Mouse (Mus musculus): ENCODE measurements at regions not wholly inside any gene's neighbourhood (a gene's known extent, or its start where the extent isn't known, plus 50 kb on each side); places are given as distances from the start of the nearest gene placed in this dataset.

DNA sequence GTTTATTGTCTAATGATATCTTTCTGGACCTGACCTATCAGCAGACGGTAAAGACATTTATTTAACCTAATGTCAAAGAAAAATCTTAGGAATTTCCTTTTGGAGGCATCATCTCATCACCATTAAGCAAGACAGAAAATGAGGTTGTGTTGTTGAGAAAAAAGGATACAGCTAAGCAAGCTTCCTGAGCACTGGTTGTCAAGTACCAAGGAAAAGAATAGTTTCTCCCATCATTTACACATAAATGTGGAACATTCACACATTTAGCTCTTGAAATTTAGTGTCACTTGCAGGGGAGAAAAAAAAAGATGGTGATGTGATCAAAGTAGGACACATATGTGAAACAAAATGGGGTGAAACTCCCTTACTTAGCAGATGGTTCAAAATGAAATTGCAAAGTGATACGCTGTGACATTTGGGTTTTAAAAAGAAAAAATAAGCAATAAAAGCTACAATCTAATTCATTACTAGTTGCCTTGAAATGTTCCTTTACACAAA is 157.7 kb upstream of the 1700009N14Rik start:
- DNase-seq: no peak

DNA sequence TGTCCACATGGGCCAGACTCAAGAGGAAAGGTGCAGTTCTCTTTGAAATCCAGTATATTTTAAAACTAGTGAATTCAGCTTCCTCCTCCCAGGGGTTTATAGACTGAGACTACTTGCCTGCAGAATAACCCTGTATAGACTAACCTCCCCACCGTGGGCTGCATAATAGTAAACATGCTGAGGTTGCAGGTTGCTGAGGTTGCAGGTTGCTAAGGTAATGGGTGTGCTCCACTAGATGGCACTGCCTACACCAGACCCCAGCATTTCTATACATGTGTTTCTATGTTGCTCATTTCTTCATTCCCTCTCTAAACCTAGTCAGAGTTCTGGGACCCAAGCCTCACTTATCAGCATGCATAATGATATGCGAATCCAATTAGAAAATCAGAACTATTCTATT is 140.0 kb upstream of the 1700009N14Rik start:
- no peak for DNase-seq

DNA sequence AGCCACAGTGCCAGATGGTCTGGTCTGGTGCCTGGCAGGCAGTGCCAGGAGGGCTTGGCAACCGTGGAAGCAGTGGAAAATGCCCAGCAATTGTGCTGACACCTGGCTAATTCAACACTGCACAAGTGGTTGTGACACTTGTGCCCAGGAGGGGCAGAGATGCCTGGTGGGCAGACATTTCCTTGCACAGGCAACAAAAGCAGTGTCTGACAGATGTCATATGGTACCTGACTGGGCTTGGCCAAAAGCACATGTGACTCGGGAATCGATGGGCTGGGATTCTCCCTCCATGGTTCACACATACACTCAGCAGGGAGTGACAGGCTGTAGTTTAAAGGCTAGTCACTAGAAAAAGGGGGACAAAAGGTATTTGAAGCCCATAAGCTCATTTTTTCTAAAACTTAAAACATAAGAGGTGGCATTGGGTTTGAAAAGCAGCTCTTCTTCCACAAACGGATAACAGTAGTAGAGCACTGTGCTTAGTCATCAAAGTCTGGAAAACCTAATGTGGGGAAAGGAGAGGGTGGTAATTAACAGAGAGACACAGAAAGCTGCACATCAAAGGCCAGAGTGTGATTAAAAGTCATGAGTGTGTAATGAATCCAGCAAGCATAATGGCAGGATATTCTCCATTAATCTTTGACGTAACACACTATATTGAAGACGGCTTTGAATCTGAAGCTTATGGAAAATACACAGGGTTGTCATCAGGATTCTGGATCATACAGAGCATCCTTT is 105.5 kb upstream of the 1700009N14Rik start:
- DNase-seq: peak; percentile 18

DNA sequence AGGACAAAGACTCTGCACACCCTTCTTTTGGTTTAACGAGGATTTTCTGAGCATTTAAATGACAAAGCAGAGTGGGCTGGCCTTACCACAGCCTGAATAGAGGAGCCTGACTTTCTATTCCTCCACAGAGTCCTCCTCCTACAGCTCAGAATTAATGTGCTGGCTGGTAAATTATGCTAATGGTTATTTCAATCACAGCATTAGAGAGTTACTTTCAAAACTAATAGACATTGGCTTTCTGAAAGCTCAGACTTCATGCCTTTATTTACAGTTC is 105.0 kb upstream of the 1700009N14Rik start:
- no peak for DNase-seq

DNA sequence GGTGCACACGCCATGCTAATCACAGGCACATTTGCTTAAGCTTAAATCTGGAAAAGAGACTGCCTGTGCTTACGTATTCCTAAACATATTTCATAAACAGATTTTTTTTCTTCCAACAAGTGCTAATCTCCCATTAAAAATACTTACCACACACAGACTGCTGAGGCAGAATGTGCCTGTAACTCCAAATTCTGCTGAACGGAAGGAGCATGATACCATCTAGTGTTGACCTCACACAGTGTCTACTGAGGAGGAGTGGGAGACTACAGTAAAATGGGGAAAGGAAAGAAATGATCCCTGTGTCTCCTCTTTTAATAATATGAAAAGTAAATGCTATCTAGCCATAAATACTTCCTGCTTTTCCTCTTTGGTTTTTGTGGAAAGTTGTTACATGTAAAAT is 81.9 kb upstream of the 1700009N14Rik start:
- no peak for DNase-seq

DNA sequence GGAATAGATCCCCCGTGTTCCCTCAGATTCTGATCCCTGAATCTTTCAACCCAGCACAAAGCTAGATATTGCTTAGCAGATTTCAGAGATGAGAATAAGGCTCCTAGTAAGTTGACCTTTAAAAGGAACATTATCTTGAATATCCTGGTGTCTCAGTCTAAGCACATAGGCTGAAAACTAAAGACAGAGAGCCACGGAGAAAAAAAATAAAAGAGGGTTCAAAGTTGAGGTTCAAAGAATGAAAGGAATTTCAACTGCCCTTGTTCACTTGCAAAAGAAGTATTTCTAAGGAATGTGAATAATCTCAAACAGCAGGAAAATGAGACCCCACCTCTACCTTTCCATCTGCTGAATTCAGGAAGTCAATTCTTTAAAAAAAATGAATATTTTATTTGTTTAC is 69.3 kb upstream of the 1700009N14Rik start:
- DNase-seq: no peak

DNA sequence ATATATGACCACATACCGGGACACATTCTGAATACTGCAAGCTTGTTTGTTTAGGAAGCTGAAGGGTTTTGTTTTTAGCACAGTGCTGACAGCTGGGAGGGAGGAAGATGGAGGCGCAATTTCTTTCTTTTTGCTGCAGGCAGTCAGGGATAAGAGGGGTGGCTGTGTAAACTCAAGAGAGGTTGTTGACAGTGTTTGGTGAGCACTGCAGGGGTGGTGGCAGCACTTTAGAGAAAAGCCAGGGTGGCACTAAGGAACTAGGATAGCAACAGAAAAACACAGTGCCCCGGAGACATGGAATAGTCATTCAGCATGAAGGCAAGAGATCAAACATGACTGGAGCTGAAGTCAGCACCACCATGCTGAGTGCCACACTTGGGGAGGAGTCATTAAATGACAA is 51.9 kb upstream of the 1700009N14Rik start:
- DNase-seq: no peak

Data from right cerebral cortex, postnatal 4 days (tissue).